Mouse (Mus musculus): ENCODE results near the gene Ppm1l.

Gene Ppm1l

GRCm38 (mm10) chr3:69505090-69505489 lies 188.4 kb downstream of the Ppm1l start:
- no peak for DNase-seq

GRCm38 (mm10) chr3:69506352-69506751 lies 189.7 kb downstream of the Ppm1l start:
- DNase-seq: no peak

DNA sequence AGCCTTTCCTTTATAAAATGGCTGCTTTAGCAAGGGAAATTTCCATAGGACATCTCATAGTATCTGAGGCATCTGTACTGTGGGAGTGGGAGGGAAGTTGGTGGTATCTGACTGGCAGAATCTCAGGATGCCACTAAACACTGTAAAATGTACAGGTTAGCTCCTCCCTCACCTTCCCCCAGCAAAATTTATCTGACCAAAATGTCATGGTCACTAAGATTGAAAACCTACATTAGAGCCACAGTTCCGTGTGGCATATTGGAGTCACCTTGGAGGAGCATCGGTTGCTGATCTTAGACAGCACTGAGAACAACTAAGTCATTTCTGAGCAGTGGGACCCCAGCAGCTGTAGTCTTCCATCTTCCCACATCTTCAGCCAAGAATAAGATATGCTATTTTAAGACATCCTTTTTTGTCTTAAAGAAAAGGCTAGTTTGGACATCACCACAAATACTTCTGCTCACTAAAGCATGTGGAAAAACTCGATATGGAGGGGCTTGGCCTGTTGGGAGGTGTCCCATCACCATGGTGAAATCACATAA lies 192.8 kb downstream of the Ppm1l start:
- no peak for DNase-seq

DNA sequence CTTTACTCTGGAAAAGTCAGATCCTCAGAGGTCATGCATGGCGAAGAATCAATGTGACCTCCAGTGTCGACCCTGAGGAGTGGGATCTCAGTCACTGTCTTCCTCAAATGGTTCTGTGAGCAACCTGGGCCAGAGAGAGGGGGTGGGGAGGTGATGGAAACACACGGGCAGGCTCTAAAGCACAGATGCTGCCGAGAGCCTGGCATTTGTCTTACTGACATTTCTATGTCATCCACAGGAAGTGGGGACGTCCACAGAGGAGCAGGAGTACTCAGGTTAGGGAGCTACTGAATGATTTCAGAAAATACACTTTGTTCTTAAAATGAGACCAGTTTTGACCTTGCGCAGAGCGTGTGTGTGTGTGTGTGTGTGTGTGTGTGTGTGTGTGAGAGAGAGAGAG lies 195.2 kb downstream of the Ppm1l start:
- DNase-seq: no peak

- no peak for DNase-seq
Observed at GRCm38 (mm10) chr3:69512402-69512801, 195.7 kb downstream of the Ppm1l start.

GRCm38 (mm10) chr3:69515730-69516350 lies 199.2 kb downstream of the Ppm1l start:
- DNase-seq: no peak

GRCm38 (mm10) chr3:69519188-69519587 lies 202.5 kb downstream of the Ppm1l start:
- DNase-seq: no peak

DNA sequence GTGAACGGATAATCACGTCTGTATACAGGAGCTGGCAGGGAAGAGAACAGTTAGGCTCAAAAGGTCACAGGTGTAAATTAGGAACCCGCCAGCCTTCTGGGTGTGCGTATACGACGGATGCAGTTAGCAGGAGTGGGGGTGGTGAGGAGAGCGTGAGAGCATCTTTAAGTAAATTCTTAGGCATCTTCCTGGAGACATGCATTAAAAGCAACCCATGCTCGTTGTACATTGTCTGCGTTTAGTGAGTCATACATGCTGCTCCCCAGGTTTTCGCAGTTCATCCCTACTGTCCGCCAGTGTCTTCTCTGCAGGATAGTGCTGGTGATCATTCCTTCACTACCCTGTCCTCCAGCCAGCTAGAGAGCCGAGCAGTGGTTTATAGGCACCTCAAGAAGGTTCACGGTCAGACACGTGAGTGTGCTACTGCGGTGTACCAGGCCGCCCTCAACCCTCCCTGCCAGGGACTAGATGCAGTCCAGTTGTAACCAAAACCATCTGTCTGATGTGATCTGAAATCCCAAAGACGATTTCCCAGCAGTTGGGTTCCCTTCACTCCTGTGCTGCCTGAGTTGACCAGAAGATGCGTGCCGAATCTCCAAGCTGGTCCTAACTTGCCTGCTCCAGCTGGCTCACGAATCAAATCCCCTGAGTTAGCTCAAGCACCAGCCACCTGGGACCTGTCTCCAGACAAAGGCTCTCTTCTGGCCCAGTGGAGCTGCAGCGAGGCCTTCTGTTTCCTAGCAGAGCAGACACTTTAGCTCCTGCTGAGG lies 203.3 kb downstream of the Ppm1l start:
- no peak for DNase-seq

DNA sequence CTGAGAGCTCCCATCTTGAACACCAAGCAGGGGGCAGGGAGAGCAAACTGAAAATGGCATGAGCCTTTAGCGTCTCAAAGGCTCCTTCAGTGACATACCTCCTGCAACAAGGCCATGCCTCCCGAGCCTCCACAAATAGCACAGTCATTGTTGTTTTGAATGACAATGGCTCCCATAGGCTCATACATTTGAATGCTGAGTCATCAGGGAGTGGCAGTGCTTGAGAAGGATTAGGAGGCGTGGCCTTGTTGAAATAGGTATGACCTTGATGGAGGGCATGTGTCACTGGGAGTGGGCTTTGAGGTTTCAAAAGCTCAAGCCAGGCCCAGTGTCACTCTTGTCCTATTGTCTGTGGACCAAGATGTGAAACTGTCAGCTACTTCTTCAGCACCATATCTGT lies 205.6 kb downstream of the Ppm1l start:
- DNase-seq: no peak

DNA sequence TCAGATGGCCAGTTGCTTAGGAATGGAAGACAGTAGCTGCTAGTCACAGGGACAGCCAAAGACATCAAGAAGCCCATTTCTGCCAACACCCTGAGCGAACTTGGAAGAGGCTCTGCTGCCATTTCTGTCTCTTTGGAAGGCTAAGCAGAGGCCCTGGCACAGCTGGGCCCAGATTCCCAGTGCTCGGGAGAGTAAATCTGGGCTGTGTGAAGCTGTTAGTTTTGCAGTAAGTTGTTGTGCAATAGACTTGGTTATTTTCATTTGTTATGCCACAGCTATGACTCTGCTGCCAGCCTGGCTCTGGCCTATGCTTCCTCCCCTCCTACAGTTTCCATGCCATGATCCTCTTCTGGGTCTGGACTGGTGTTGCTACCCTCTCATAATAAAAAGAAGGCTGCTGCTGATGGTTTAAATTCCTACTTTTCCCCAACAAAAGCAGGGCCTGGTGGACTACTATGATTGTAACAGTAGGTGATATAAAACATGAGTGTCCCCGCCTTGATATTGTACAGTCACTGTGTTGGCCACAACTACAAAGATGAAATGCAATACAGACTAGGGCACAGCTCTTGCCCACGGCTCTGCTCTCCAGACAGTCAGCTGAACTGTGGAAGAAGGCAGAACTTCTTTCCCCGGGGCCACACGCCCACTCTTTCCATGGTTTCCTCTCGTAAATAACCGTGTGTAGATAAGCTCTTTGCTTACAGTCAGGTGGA lies 207.9 kb downstream of the Ppm1l start:
- DNase-seq: no peak

DNA sequence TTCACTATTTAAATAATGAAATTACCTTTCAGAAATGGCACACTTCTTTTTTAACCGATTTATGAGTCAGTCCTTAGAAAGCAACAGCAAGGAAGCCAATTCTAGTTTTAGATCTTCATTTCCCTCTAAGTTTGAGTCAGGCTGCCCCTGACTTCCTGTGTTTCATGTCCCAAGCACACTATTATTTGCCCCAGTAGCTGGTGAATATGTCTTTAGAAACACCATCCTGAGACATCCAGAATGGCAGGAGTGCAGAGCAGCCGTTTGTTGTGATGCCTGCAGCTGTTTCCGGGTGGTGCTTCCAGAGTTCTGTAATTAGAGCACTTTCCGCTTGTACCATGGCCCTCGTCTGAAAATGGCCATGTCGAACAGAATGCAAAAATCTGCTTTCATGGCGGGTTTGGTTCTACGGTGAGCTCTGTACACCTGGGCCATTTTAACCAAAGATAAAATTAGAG lies 208.4 kb downstream of the Ppm1l start:
- no peak for DNase-seq

GRCm38 (mm10) chr3:69527384-69527783 lies 210.7 kb downstream of the Ppm1l start:
- no peak for DNase-seq

DNA sequence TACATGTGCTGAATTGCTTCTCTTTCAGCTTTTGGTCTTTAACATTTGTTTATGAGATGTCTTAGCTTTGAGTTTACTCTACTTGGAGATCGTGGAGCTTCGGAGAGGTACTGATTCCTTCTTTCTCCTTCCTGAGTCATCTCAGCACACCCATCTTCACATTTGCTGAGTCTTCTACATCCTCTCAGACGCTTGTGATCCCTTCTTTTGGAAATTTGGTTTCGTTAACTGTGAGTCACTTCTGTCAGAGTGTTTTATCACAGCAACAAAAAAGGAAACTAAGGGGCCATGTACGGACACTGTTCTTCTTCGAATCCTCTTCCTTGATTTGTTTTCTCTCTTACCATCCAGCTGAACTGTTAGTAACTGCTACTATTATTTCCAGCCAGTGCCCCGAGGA lies 212.9 kb downstream of the Ppm1l start:
- DNase-seq: no peak

DNA sequence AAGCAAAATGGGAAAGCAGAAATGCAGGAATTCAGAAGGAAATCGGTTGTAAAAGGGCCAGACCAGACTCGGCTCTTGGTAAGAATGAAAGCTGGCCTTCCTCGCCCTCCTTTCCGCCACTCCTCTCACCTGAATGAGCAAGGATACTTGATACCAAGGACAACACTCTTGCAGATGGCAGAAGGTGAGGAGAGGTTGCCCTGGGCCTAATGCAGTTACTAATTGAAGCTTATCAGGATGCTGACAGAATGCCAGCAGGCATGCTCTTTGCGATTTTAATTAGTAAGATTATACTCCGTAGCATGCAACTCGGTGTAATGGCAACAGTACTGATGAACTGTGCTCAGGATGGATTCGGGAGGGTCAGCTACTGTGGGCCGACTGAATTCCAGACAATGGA lies 214.8 kb downstream of the Ppm1l start:
- no peak for DNase-seq

DNA sequence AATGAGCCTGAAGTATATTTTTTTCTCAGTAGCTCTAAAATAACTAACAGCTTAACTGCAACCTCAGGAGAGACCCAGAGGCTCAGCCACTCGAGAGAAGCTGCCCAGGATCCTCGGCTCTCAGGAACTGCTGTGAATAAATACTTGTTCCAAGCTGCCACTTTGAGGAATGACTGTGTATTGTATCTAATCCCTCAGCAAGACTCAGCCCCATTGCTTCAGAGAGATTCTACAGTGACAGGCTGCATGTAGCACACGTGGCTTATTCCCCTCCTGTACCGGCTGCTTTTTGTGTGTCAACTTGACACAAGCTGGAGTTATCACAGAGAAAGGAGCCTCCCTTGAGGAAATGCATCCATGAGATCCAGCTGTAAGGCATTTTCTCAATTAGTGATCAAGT lies 216.0 kb downstream of the Ppm1l start:
- DNase-seq: no peak

- DNase-seq: no peak
Observed at GRCm38 (mm10) chr3:69535486-69535885, 218.8 kb downstream of the Ppm1l start.

DNA sequence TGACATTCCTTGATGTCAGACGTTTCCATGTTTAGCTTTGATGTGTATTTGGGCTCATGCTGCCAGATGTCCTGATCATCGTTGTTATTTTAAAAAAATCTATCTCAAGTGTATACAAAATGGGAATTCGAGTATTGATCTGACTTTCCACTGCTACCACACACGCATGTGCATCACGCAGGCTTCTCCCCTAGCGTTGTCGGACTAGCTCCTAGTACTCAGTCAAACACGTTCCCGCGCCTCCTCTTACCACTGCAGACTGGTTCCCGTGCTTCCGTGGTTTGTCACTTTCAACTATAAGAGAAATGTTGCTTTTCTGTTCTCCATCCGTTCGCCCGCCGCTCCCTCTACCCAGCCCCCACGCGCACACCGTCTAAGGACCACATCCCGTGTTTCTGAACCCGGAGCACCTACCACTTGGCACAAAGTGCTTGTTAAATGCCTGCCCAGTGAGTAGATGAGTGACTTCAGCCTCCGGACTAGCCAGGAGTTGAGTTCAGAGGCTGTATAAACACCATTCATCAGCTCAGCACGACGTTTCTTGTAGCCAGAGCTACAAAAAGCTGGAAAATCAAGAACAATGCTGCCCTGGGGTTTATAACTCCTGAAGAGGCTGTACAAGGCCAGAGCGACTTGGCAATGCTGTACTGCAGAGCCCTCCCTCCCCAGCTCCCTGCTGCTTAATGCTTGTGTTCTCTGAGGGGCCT lies 219.4 kb downstream of the Ppm1l start:
- DNase-seq: no peak

- peak; percentile 54 for DNase-seq
Observed at GRCm38 (mm10) chr3:69542962-69543361, 226.3 kb downstream of the Ppm1l start.

- no peak for DNase-seq
Observed at GRCm38 (mm10) chr3:69543730-69544129, 227.1 kb downstream of the Ppm1l start.

DNA sequence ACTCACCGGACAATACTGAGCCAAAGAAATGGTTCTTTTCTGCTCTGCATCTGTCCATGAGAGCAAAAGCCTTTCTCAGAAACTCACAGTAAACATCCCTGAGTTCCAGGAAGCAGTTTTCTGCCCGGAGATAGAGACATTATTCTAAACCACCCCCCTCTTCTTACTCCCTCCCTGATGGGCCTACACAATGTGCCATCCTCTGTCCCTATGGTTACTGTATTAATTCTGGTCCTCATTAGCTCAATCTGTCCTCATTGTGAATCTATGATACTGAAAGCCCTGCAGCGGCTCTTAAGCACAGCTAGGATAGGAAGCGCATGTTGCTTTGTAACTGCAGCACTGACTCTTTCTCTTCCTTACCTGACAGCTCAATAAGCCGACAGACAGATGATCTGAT lies 228.4 kb downstream of the Ppm1l start:
- no peak for DNase-seq

DNA sequence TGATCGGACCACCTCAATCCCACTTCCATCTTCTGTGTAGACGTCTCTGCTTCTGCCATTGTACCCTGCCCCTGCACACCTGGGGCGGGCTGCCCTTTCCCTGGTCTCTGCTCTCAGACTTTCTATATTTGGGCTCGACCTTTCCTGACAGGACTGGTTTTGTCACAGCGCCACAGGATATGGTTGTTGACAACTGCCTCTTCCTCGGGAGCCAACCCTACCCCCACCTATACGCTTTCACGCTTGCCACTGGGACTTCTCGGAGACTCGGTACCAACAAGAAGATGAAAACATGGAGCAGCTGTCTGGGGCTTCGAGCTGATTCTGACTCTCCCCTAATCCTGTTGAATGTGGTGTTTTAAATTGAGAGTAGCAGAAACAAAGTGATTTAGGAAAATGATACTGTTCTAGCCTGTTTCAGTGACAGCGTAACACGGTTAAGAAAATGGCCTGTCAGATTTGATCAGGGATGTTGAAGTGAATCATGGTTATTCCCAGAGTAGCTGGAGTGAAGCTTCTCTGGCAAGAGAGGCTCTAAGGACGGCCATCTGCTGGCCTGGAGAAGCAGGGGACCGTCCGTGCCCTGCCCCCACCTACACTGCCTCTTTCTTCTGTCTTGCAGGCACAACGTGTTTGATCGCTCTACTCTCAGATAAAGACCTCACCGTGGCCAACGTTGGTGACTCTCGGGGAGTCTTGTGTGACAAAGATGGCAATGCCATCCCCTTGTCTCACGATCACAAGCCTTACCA lies 232.2 kb downstream of the Ppm1l start:
- DNase-seq: peak; percentile 39

GRCm38 (mm10) chr3:69549602-69550001 lies 232.9 kb downstream of the Ppm1l start:
- DNase-seq: no peak
